Mouse (Mus musculus) midbrain, embryonic 11.5 days (tissue): ENCODE results near the gene Mtg2. TPM values are rescaled to one million over a fixed set of nuclear protein-coding genes. Genes with fewer than 3 reads are reported as not detected.
A peak's percentile ranks its signal among the peaks of the same experiment; 100 is the strongest.

Experiments used
- ATAC-seq: fragments of 200-750 bp; cut with Nextera tagmentation; 2 replicates; pipeline ENCODE4 v1.8.0; 2017; ENCODE audit warnings: moderate TSS enrichment, moderate library complexity; ENCODE audit not compliant: low FRiP score
- DNase-seq: peaks from one replicate; pipeline ENCODE4 v3.0.0; 2015; ENCODE audit warnings: low spot score; ENCODE audit errors: missing footprints
- H3K27ac ChIP-seq: fragments of 300-500 bp; sonication (generic); 2 replicates; pipeline ENCODE4 v1.5.1; 2014; ENCODE audit warnings: low read depth, low read length
- H3K27me3 ChIP-seq: fragments of 300-500 bp; sonication (generic); 2 replicates; pipeline ENCODE4 v1.6.1; 2014; ENCODE audit warnings: mild to moderate bottlenecking, low read length, moderate library complexity, mixed read lengths; ENCODE audit not compliant: control insufficient read depth, insufficient read depth
- H3K36me3 ChIP-seq: fragments of 300-500 bp; sonication (generic); 2 replicates; pipeline ENCODE4 v1.6.1; 2014; ENCODE audit warnings: mild to moderate bottlenecking, low read length, moderate library complexity, mixed read lengths; ENCODE audit not compliant: control insufficient read depth, insufficient read depth
- H3K4me1 ChIP-seq: fragments of 300-500 bp; sonication (generic); 2 replicates; pipeline ENCODE4 v1.6.1; 2014; ENCODE audit warnings: low read length; ENCODE audit not compliant: control insufficient read depth, insufficient read depth
- H3K4me2 ChIP-seq: fragments of 300-500 bp; sonication (generic); 2 replicates; pipeline ENCODE4 v1.6.1; 2014; ENCODE audit warnings: mild to moderate bottlenecking, moderate library complexity
- H3K4me3 ChIP-seq: fragments of 300-500 bp; sonication (generic); 2 replicates; pipeline ENCODE4 v1.5.1; 2014; ENCODE audit warnings: low read depth, low read length
- H3K9ac ChIP-seq: fragments of 300-500 bp; sonication (generic); 2 replicates; pipeline ENCODE4 v1.6.1; 2014; ENCODE audit warnings: low read length
- H3K9me3 ChIP-seq: fragments of 300-500 bp; sonication (generic); 2 replicates; pipeline ENCODE4 v1.6.1; 2016; ENCODE audit warnings: low read length; ENCODE audit not compliant: control insufficient read depth
- WGBS: fragments of 180-500 bp; shearing (Covaris S2); extraction: QIAGEN DNeasy Blood & Tissue Kit; methylation state at CpG from one replicate; pipeline ENCODE4 v1.1.7; 2014; 5-methylcytosine and 5-hydroxymethylcytosine counted together
- polyA plus RNA-seq: library from polyadenylated mRNA; unstranded; fragments of >200 nt; fragmentation: Nextera tagmentation; extraction: Ambion mirVana; gene quantifications from 2 replicates; pipeline ENCODE4 v1.2.1, GENCODE M21; 2014

The Mtg2 gene
- polyA plus RNA-seq, 1 experiment from 2014 or later, result 30.3 TPM

GRCm38 (mm10) chr2:180108285-180108684 is 37.9 kb downstream of the Mtg2 start:
- WGBS, result 74% methylated on average over 6 of the region's 6 CpGs
- Histone ChIP-seq H3K4me3 (no peak overlapping the region), H3K9ac (no peak overlapping the region), H3K9me3 (no peaks in the 10 kb centered on the region), H3K4me2 (no peak overlapping the region), H3K36me3 (no peaks in the 10 kb centered on the region), H3K27ac (no peak overlapping the region), H3K4me1 (peaks cover 14% of the 10 kb centered on the region), H3K27me3 (peaks cover 26% of the 10 kb centered on the region)
- no peak for DNase-seq
- no peak for ATAC-seq

- DNase-seq (no peak), ATAC-seq (no peak)
- no peaks in the 10 kb centered on the region for H3K9me3 ChIP-seq
- H3K4me2 ChIP-seq, result no peak overlapping the region
- H3K9ac ChIP-seq, result no peak overlapping the region
- H3K27ac ChIP-seq, result no peak overlapping the region
- no peaks in the 10 kb centered on the region for H3K36me3 ChIP-seq
- 69% methylated on average over 17 of the region's 17 CpGs for WGBS
- no peak overlapping the region for H3K4me3 ChIP-seq
- H3K4me1 ChIP-seq, result peaks cover 30% of the 10 kb centered on the region
- no peaks in the 10 kb centered on the region for H3K27me3 ChIP-seq
These were observed 43.8 kb downstream of the Mtg2 start for GRCm38 (mm10) chr2:180113909-180114890.

GRCm38 (mm10) chr2:180115279-180115678 is 44.9 kb downstream of the Mtg2 start:
- peak overlapping the region; percentile 14; the same call in 1 of the 2 replicates for H3K9ac ChIP-seq
- 53% methylated on average over 6 of the region's 6 CpGs for WGBS
- H3K4me3 ChIP-seq, result no peak overlapping the region
- H3K27ac ChIP-seq, result no peak overlapping the region
- no peaks in the 10 kb centered on the region for H3K9me3 ChIP-seq
- ATAC-seq (no peak), DNase-seq (no peak)
- H3K36me3 ChIP-seq, result no peaks in the 10 kb centered on the region
- H3K27me3 ChIP-seq, result no peaks in the 10 kb centered on the region
- H3K4me2 ChIP-seq, result no peak overlapping the region
- H3K4me1 ChIP-seq, result peaks cover 36% of the 10 kb centered on the region

GRCm38 (mm10) chr2:180116081-180116493 is 45.7 kb downstream of the Mtg2 start:
- H3K4me2 ChIP-seq, result no peak overlapping the region
- no peaks in the 10 kb centered on the region for H3K27me3 ChIP-seq
- H3K4me1 ChIP-seq, result peaks cover 36% of the 10 kb centered on the region
- no peak for DNase-seq
- H3K27ac ChIP-seq, result no peak overlapping the region
- ATAC-seq, result no peak
- H3K4me3 ChIP-seq, result no peak overlapping the region
- H3K9me3 ChIP-seq, result no peaks in the 10 kb centered on the region
- H3K9ac ChIP-seq, result no peak overlapping the region
- WGBS, result 79% methylated on average over 10 of the region's 10 CpGs
- no peaks in the 10 kb centered on the region for H3K36me3 ChIP-seq

- 71% methylated on average over 8 of the region's 8 CpGs for WGBS
- Histone ChIP-seq H3K36me3 (no peaks in the 10 kb centered on the region), H3K4me1 (peaks cover 36% of the 10 kb centered on the region), H3K4me2 (peak overlapping the region; percentile 45), H3K9me3 (no peaks in the 10 kb centered on the region), H3K9ac (peak overlapping the region; percentile 46; the same call in 1 of the 2 replicates), H3K27me3 (no peaks in the 10 kb centered on the region), H3K4me3 (no peak overlapping the region), H3K27ac (peak overlapping the region; percentile 94)
- DNase-seq, result no peak
- no peak for ATAC-seq
These were observed 46.5 kb downstream of the Mtg2 start for GRCm38 (mm10) chr2:180116741-180117484.

- ATAC-seq (peak; percentile 76), DNase-seq (peak; percentile 97)
- H3K4me3 ChIP-seq, result peak overlapping the region; percentile 91; the same call in 1 of the 2 replicates
- peak overlapping the region; percentile 45 for H3K4me2 ChIP-seq
- H3K36me3 ChIP-seq, result no peaks in the 10 kb centered on the region
- peak overlapping the region; percentile 94 for H3K27ac ChIP-seq
- H3K9me3 ChIP-seq, result no peaks in the 10 kb centered on the region
- no peaks in the 10 kb centered on the region for H3K27me3 ChIP-seq
- 6% methylated on average over 13 of the region's 13 CpGs for WGBS
- H3K9ac ChIP-seq, result peak overlapping the region; percentile 56
- peaks cover 36% of the 10 kb centered on the region for H3K4me1 ChIP-seq
These were observed 47.3 kb downstream of the Mtg2 start for GRCm38 (mm10) chr2:180117485-180118194.

- H3K27me3 ChIP-seq, result no peaks in the 10 kb centered on the region
These were observed 48.5 kb downstream of the Mtg2 start, which contains the start of gene Osbpl2 for GRCm38 (mm10) chr2:180118661-180119438. TSS of gene Osbpl2 (plus strand) at chr2:180119306.

More at GRCm38 (mm10) chr2:180118661-180119438, 48.5 kb downstream of the Mtg2 start, which contains the start of gene Osbpl2:
- Histone ChIP-seq H3K4me1 (peaks cover 36% of the 10 kb centered on the region), H3K36me3 (peaks cover 2% of the 10 kb centered on the region; the same call in 1 of the 2 replicates), H3K27ac (peak within 1 kb of the TSS; percentile 94), H3K9ac (peak within 1 kb of the TSS; percentile 80), H3K4me3 (peak within 1 kb of the TSS; percentile 91), H3K9me3 (no peaks in the 10 kb centered on the region; the same call in 1 of the 2 replicates), H3K4me2 (peak within 1 kb of the TSS; percentile 94)
- DNase-seq (peak; percentile 99), ATAC-seq (peak; percentile 96)
- under 1% methylated on average over 52 of the region's 55 CpGs for WGBS
